Mouse (Mus musculus): ENCODE data around the gene Eif2ak2.

Eif2ak2 gene

GRCm38 (mm10) chr17:78882401-78883112, at the start of gene Eif2ak2:
TSS of gene Eif2ak2 (minus strand) at chr17:78882573.
- peak; percentile 90 for DNase-seq

- no peak for DNase-seq
These were observed 35.3 kb upstream of the Eif2ak2 start for GRCm38 (mm10) chr17:78917696-78918095.

DNA sequence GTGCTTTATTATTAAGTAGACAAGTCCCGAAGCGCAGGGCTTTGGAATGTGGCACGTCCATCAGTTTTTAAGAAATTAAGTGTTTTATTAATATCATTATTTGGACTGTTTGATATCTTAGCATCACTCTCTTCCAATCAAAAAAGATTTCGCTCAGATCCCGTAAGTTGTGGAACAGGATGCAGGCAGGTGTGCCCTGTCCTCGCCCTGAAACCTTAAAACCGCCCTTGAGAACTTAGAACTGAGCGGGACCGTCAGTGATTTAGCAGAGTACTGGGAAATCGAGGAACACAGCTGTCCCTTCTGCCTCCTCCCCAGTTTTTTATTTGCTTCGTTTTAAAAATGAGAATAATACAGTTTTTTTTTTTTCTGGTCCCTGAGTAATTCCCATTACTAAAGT, 34.5 kb upstream of the Eif2ak2 start:
- DNase-seq: no peak

GRCm38 (mm10) chr17:78916369-78916813, 34.0 kb upstream of the Eif2ak2 start, which contains the start of gene Cebpzos:
TSS of gene Cebpzos (plus strand) at chr17:78916500.
- DNase-seq: peak; percentile 90

- DNase-seq: peak; percentile 32
These were observed 33.4 kb upstream of the Eif2ak2 start for GRCm38 (mm10) chr17:78915772-78916171.

DNA sequence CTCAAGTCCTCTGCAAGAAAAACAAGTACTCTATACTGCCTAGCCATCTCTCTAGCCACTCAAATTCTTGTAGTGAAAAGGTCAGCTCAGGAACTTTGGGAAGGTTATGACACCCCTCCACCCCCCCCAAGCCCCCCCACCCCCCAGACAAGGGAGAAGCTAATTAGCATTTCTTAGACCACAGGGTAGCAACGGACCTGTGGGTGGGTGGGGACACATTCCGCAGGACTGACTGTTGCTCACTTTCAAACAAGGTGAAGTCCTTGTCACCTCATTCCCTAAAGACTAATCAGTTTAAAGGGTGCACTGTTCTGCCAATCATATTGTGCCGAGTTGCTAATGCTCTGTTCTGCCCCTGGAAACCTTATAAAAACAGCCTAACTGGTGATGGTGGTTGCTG, 31.5 kb upstream of the Eif2ak2 start:
- DNase-seq: no peak

GRCm38 (mm10) chr17:78912861-78913281, 30.5 kb upstream of the Eif2ak2 start:
- DNase-seq: peak; percentile 62

GRCm38 (mm10) chr17:78909374-78909773, 27.0 kb upstream of the Eif2ak2 start:
- no peak for DNase-seq

DNA sequence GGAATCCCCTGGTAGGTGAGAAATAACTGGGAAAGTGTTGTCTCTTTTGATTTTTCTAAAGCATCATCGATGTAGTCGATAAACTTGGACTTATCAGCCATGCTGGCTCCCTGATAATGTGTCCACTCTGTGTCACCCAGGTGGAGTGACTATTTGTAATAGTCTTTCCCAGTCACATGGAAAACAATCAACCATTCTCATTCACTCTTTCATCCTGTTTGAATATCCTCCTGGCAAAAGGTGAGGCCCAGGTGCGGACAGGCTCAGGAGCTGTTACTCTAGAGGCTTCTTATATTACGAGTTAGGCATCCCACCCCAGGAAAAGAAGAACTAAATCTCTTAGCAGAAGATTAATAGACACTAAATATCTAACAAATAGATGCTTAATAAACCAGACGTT, 24.5 kb upstream of the Eif2ak2 start, which contains the start of gene Sult6b1:
Gene Sult6b1 (minus strand): TSS at position 101 of the 400 bp plus-strand sequence.
- DNase-seq: no peak

GRCm38 (mm10) chr17:78903158-78903557, 20.8 kb upstream of the Eif2ak2 start:
- no peak for DNase-seq

- peak; percentile 76 for DNase-seq
These were observed 13.0 kb upstream of the Eif2ak2 start for GRCm38 (mm10) chr17:78895394-78895793.

DNA sequence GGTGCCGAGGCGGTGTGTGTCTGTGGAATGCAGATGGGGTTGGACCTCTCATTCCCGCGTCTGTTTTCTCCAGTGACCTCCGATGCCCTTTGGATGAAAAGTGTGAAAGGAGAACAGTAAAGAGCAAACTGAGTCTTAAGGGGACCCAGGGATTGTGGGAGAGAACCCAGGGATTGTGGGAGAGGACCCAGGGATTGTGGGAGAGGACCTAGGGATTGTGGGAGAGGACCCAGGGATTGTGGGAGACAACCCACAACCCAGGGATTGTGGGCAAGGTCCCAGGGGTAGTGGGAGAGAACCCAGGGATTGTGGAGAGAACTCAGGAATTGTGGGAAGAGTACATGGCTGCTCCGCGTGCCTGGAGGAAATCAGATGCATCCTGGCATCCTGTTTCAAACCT, 12.6 kb upstream of the Eif2ak2 start:
- DNase-seq: no peak

GRCm38 (mm10) chr17:78891020-78891419, 8.6 kb upstream of the Eif2ak2 start:
- DNase-seq: no peak

- DNase-seq: no peak
These were observed 6.8 kb upstream of the Eif2ak2 start for GRCm38 (mm10) chr17:78889184-78889583.

- no peak for DNase-seq
These were observed 6.2 kb upstream of the Eif2ak2 start for GRCm38 (mm10) chr17:78888554-78888953.

- DNase-seq: no peak
These were observed 3.1 kb upstream of the Eif2ak2 start for GRCm38 (mm10) chr17:78885286-78886065.

DNA sequence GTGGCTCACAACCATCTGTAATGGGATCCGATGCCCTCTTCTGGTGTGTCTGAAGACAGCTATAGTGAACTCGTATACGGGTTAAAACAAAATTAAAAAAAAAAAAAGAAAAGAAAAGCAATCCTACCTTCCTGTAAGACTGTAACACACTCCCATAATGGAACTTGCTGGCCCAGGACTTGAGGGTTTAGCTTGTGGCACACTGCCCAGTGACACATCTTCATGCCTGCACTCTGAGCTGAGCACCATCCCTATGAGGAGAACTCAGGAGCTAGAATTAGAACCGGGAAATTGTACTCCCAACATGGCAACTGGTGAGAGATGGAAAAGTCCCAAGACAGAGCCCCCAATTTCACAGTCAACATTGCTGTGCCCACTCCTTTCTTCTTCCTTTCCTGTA, 918 bp upstream of the Eif2ak2 start:
- no peak for DNase-seq

DNA sequence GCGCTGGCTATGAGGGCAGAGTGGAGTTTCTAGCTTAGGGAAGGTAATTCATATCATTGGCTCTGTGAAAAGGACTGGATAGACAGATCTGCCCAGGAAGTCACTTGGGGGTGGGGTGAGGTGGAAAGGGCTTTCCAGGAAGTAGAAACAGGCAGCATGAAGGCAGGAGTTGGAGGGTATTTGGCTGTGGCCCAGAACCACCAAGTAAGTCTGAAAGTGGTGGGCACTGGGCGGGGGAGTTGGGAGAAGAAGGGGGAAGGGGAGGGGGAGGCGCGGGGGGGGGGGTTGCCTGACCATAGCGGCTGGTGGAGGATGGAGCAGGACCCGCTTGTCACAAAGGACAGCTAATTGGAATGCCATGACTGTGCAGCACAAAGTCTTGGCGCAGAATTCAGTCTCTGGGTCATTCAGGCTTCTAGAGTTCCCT, 482 bp downstream of the Eif2ak2 start:
- DNase-seq: no peak

GRCm38 (mm10) chr17:78873886-78874285, 8.5 kb downstream of the Eif2ak2 start:
- no peak for DNase-seq

- DNase-seq: no peak
These were observed 26.1 kb downstream of the Eif2ak2 start for GRCm38 (mm10) chr17:78856243-78856642.

DNA sequence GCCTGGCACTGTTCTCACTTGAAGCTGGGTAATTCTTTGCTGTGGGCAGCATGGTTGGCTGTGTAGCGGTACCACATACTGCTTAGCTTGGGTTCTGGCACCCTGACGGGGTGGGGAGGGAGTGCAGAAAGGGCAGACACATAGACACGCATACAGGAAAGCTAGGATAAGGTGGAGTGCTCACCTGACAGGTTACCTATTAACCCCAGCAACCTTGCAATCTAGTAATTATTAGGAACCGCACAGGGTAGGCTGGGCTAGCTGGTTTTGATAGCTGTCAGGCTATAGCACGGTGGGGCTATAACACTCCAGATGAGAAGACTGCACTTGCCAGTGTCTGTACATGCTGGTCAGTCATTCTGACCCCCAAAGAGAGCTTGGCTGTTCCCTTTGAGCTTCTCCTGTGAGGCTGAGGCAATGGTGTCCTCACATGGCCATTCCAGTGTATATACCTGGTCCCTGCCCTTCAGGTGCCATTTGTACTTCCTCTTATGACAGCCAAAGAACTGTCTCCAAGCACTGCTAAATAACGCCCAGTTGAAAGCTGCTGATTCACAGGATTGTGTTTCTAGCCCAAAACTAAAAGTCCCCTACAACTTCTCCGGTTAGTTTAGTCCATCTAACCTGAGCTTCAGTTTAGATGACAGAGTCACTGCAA, 40.0 kb downstream of the Eif2ak2 start:
- no peak for DNase-seq

GRCm38 (mm10) chr17:78836056-78836455, 46.3 kb downstream of the Eif2ak2 start:
- peak; percentile 27 for DNase-seq

Data from embryo, embryonic 11 days (tissue).